Mouse (Mus musculus) heart, adult 8-10 months (tissue): ENCODE results near the gene Plcd3. TPM values are rescaled to one million over a fixed set of nuclear protein-coding genes. Genes with fewer than 3 reads are reported as not detected.

Experiments used
- DNase-seq: peaks from one replicate; pipeline ENCODE4 v3.0.0; 2022; ENCODE audit warnings: low spot score
- total RNA-seq, 4 experiments: library from RNA; stranded (reverse); gene quantifications; 2 replicates each; pipeline ENCODE4 v1.2.4; 2022

Plcd3 gene
- total RNA-seq, 4 experiments from 2014 or later, result 10.7 to 19.1 (median 12.1) TPM

DNA sequence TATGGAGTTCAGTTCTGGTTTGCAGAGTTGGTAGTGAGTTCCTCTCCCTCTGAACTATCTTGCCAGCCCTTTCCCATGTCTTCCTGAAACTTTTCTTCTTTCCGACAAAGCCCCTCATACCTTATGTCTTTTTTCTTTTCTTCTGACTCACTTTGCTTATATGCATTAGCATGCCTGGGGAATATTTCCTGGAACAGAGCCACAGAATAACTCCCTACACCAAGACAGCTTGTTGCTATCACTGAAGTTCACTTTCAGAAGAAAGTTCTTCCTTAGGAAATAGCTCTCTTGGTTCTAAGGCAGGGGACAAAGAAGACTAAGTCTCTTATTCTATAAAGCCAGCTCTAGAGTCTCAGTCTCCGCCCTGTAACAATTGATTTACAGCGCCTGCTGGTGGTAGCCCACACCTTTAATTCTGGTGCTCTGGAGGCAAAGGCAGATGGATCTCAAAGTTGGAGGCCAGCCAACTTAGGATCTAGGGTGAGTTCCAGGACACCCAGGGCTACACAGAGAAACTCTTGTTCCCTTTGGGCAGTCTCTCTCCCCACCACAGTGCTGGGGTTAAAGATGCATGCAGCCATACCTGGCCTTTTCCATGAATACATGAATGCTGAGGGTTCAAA is 80.6 kb downstream of the Plcd3 start:
- no peak for DNase-seq

Other genes starting within 250 kb of the Plcd3 start
- 10 to 100 TPM; 33.4 to 37.9 (median 35.2) TPM for gene Eftud2, start 220.7 kb downstream of the Plcd3 start, total RNA-seq
- under 1 TPM in 3 of 4 experiments, not detected in 1; 0.30 to 0.35 (median 0.34) TPM for gene Ccdc103, start 220.5 kb downstream of the Plcd3 start, total RNA-seq
- gene Fam187a, start 216.5 kb downstream of the Plcd3 start, total RNA-seq, result not detected
- under 1 TPM; 0.09 to 0.38 (median 0.27) TPM for gene Gfap, start 200.7 kb downstream of the Plcd3 start, total RNA-seq
- under 1 TPM in 3 of 4 experiments, not detected in 1; 0.08 to 0.37 (median 0.13) TPM for gene Kif18b, start 176.5 kb downstream of the Plcd3 start, total RNA-seq
- not detected for gene C1ql1, start 155.0 kb downstream of the Plcd3 start, total RNA-seq
- gene Nmt1, start 73.5 kb downstream of the Plcd3 start, total RNA-seq, result 10 to 100 TPM; 67.2 to 74.7 (median 70.0) TPM
- gene Dcakd, start 73.3 kb downstream of the Plcd3 start, total RNA-seq, result 10 to 100 TPM; 54.2 to 95.5 (median 77.9) TPM
- gene Acbd4, start within 50 bp of the Plcd3 start, total RNA-seq, result 10 to 100 TPM; 24.1 to 39.8 (median 32.0) TPM
- 10 to 100 TPM; 15.9 to 18.6 (median 17.0) TPM for gene Hexim1, start 14.6 kb upstream of the Plcd3 start, total RNA-seq
- gene Hexim2, start 30.8 kb upstream of the Plcd3 start, total RNA-seq, result 1 to 10 TPM; 1.2 to 2.0 (median 1.9) TPM
- 10 to 100 TPM in 3 of 4 experiments, 1 to 10 TPM in 1; 9.3 to 20.1 (median 13.2) TPM for gene Fmnl1, start 69.4 kb upstream of the Plcd3 start, total RNA-seq
- gene 1700023F06Rik, start 106.9 kb upstream of the Plcd3 start, total RNA-seq, result not detected
- not detected for gene Spata32, start 116.8 kb upstream of the Plcd3 start, total RNA-seq
- 1 to 10 TPM; 2.7 to 3.9 (median 3.6) TPM for gene Map3k14, start 165.8 kb upstream of the Plcd3 start, total RNA-seq